Mouse (Mus musculus) neural tube, embryonic 13.5 days (tissue): ENCODE measurements around the gene Sbk3. TPM values are rescaled to one million over a fixed set of nuclear protein-coding genes. Genes with fewer than 3 reads are reported as not detected.
"Not testable (repeated sequence)": the region's sequence is repeated elsewhere in the genome, so short reads cannot be mapped to it uniquely, and the experiment has no call there.

Experiments used
- ATAC-seq: fragments of 200-750 bp; cut with Nextera tagmentation; 2 replicates; pipeline ENCODE4 v1.8.0; 2017; ENCODE audit warnings: low read depth, mild to moderate bottlenecking, moderate TSS enrichment, moderate library complexity
- H3K27ac ChIP-seq: fragments of 300-500 bp; sonication (generic); replicated peaks from 2 replicates; pipeline ENCODE4 v1.5.1; 2015; ENCODE audit warnings: moderate library complexity, mild to moderate bottlenecking, inconsistent platforms
- H3K27me3 ChIP-seq: fragments of 300-500 bp; sonication (generic); 2 replicates; pipeline ENCODE4 v1.6.1; 2015; ENCODE audit warnings: mild to moderate bottlenecking, inconsistent platforms
- H3K36me3 ChIP-seq: fragments of 300-500 bp; sonication (generic); 2 replicates; pipeline ENCODE4 v1.6.1; 2015; ENCODE audit warnings: mild to moderate bottlenecking, inconsistent platforms
- H3K4me1 ChIP-seq: fragments of 300-500 bp; sonication (generic); replicated peaks from 2 replicates; pipeline ENCODE4 v1.6.1; 2015; ENCODE audit warnings: inconsistent platforms
- H3K4me2 ChIP-seq: fragments of 300-500 bp; sonication (generic); 2 replicates; pipeline ENCODE4 v1.6.1; 2015; ENCODE audit warnings: inconsistent platforms, mild to moderate bottlenecking, moderate library complexity
- H3K4me3 ChIP-seq: fragments of 300-500 bp; sonication (generic); 2 replicates; pipeline ENCODE4 v1.5.1; 2015; ENCODE audit warnings: mild to moderate bottlenecking, inconsistent platforms
- H3K9ac ChIP-seq: fragments of 300-500 bp; sonication (generic); 2 replicates; pipeline ENCODE4 v1.6.1; 2015; ENCODE audit warnings: moderate library complexity, mild to moderate bottlenecking, inconsistent platforms
- H3K9me3 ChIP-seq: fragments of 300-500 bp; sonication (generic); 2 replicates; pipeline ENCODE4 v1.6.1; 2016; ENCODE audit warnings: inconsistent platforms
- WGBS: fragments of 180-500 bp; shearing (Covaris S2); methylation state at CpG from one replicate; pipeline ENCODE4 v1.1.7; 2015; 5-methylcytosine and 5-hydroxymethylcytosine counted together
- polyA plus RNA-seq: library from polyadenylated mRNA; unstranded; fragments of >200 nt; fragmentation: Nextera tagmentation; extraction: Ambion mirVana; gene quantifications from 2 replicates; pipeline ENCODE4 v1.2.1, GENCODE M21; 2015

Gene Sbk3
- polyA plus RNA-seq, 1 experiment from 2014 or later: 0.14 TPM

DNA sequence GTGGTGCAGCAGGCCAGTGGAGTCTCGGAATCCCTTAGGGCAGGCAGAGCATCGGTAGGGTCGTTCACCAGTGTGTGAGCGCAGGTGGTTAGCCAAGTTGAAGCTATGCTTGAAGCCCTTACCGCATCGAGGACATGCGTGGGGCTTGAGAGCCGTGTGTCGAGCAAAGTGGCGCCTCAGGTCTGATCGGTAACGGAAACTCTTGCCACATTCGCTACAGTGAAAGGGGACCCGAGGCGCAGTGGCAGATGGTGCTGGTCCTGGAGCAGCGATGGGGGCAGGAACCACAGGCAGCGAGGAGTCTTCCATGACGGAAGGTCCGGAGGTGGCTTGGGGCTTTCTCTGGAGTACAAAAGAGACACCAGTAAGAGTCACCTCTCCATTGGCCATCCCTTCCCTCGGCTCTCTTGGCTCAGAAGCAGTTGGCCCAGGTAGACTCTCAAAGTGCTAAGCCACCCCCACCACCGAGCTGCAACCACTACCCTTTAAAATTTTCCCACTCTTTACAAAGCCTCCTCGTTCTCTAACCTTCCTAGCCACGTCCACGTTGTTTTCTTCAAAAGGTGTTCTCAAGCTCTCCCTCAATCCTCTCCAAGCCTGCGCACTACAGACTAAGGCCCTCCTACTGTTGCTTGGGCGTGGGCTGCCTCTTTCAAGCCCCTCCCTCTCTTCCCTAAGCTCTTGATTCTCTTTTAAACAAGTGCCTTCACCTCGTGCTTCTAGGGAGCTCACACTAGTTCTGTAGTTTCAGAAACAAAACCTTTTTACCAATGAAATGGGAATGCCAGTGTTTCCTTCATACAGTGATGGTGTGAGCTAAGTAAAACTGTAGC lies 41.9 kb upstream of the Sbk3 start:
- Histone ChIP-seq H3K27ac (no peak overlapping the region), H3K4me2 (peak overlapping the region; percentile 58), H3K4me3 (peak overlapping the region; percentile 71), H3K27me3 (no peaks in the 10 kb centered on the region), H3K9ac (no peak overlapping the region), H3K36me3 (peaks cover 51% of the 10 kb centered on the region), H3K4me1 (peaks cover 11% of the 10 kb centered on the region), H3K9me3 (no peaks in the 10 kb centered on the region)
- no peak for ATAC-seq
- 92% methylated on average over 27 of the region's 27 CpGs for WGBS

DNA sequence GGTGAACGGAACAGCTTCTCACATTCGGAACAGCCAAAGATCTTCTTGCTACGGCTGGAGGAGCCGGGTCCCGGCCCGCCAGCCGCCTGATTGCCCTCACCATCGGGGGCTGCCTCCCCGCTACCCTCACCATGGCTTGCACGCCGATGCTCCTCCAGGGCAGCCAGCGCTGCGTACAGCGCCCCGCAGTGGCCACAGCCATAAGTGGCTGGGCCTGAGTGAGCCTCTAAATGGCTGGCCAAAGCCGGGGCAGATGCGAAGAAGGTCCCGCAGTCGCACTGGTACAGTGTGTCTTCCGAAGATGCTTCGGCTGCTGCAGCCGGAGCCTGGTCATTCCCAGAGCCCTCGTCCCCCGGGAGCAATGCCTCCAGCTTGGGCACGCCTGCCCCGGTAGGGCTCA lies 37.3 kb upstream of the Sbk3 start:
- no peaks in the 10 kb centered on the region for H3K27me3 ChIP-seq
- WGBS: 94% methylated on average over 26 of the region's 26 CpGs
- H3K4me1 ChIP-seq: peaks cover 2% of the 10 kb centered on the region; the same call in 1 of the 2 replicates
- no peak overlapping the region for H3K4me3 ChIP-seq
- no peak overlapping the region for H3K9ac ChIP-seq
- ATAC-seq: no peak
- no peak overlapping the region for H3K4me2 ChIP-seq
- H3K36me3 ChIP-seq: peaks cover 70% of the 10 kb centered on the region
- no peaks in the 10 kb centered on the region for H3K9me3 ChIP-seq
- H3K27ac ChIP-seq: no peak overlapping the region

DNA sequence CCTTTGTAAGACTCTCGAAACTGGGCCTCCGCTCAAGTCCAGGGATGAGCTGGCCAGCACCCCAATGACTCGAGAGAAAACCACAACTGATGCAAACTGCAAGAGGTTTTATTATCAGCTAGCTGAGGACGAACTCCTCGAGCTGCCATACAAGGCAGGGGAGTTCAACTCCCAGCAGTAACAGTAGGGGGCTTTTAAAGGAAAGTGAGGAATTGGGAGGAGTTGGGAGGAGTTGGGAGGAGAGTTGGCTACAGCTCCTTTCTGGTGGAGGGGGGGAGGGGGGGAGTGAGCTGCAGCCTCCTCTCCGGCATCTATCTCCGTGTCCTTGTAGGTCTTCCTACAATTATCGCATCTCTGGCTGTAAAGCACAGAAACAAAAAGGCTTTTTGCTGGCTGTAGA lies 31.9 kb upstream of the Sbk3 start:
- not testable (repeated sequence) for H3K4me2 ChIP-seq

DNA sequence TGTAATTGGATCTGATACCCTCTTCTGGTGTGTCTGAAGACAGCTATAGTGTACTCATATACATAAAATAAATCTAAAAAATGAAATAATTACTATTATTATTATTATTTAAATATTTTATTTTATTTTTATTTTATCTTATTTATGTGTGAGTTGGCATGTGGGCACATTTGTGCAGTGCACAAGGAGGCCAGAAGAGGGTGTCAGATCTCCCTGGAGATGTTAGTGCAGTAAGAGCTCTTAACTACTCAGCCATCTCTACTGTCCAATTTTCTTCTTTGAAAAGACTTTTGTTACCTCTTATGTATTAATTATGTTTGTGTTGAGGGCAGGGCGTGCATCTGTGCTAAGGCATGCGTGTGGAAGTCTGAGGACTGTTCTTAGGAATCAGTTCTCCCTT lies 28.9 kb upstream of the Sbk3 start:
- no peak overlapping the region for H3K9ac ChIP-seq
- no peak overlapping the region for H3K4me2 ChIP-seq
- no peaks in the 10 kb centered on the region for H3K27me3 ChIP-seq
- no peaks in the 10 kb centered on the region for H3K36me3 ChIP-seq
- ATAC-seq: no peak
- no peak overlapping the region for H3K27ac ChIP-seq
- H3K4me1 ChIP-seq: peaks cover 13% of the 10 kb centered on the region
- H3K4me3 ChIP-seq: no peak overlapping the region
- no peaks in the 10 kb centered on the region for H3K9me3 ChIP-seq
- 64% methylated on average over 2 of the region's 2 CpGs for WGBS

More for the DNA sequence above, 31.9 kb upstream of the Sbk3 start:
- not testable (repeated sequence) for H3K4me3 ChIP-seq, H3K4me1 ChIP-seq, H3K27ac ChIP-seq, H3K9ac ChIP-seq, H3K9me3 ChIP-seq, H3K27me3 ChIP-seq, ATAC-seq
- H3K36me3 ChIP-seq: peaks cover 19% of the 10 kb centered on the region
- 60% methylated on average over 8 of the region's 8 CpGs for WGBS

DNA sequence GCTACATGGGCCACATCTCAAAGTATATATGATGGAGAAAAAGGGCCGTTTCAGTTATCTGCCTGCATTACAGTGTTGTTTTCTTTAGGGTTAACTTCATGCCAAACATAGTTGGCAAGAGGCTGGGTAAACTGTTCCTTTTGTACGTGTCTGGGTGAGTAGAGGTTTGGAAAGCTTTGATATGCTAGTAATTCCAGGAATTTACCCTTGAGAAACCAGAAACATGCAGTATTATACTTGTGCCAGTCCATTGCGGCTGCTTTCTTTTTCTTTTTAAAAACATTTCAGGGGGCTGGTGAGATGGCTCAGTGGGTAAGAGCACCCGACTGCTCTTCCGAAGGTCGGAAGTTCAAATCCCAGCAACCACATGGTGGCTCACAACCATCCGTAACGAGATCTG lies 26.0 kb upstream of the Sbk3 start:
- Histone ChIP-seq H3K4me3 (peak overlapping the region; percentile 75), H3K27me3 (peaks cover 13% of the 10 kb centered on the region), H3K9me3 (no peaks in the 10 kb centered on the region), H3K4me2 (peak overlapping the region; percentile 68), H3K9ac (peak overlapping the region; percentile 95), H3K4me1 (peaks cover 40% of the 10 kb centered on the region), H3K27ac (peak overlapping the region; percentile 85), H3K36me3 (peaks cover 25% of the 10 kb centered on the region)
- 72% methylated on average over 8 of the region's 8 CpGs for WGBS
- no peak for ATAC-seq

DNA sequence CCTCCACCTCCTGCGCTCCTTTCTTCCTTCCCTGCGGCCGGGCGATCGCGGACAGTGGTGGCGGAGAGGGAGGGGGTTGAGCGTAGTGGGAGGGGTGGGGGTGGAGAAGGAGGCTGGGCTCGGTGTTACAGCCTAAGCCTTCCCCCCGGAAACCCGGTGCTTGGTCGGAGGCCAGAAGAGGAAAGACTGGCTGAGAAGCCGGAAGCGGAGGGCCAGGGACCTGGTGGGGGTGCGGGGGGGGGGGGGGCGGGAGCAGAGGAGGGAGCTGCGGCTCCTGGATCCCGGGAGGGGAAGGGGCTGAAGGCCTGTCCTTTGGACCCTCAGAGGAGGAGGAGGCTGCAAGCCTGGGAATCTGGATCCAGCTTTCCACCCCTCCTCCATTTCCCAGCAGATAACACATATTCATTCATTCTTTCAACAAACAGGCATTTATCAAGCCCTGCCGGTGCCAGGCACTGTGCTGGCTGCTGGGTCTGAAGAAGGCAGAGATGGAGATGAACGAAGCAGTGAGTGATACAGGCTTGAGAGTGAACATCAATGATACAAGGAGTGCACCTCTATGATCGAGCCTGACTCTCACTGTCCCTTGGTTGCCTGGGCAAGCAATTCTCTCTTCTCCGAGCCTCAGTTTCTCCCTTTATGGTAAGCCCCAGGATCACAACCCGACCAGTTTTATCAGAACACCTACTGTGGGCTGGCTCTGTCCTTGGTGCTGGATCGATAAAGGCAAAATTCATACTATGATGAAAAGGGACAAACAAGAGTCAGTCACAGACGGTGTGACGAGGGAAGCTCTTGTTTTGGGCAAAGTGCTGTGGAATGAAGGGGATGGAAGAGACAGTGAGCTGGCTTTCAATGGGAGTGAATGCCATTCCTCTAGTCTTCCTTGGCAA lies 25.3 kb upstream of the Sbk3 start, which contains the start of gene Zfp579:
Zfp579 (minus strand) TSS at position 156 of the 893 bp plus-strand sequence.
- H3K36me3 ChIP-seq: peaks cover 32% of the 10 kb centered on the region
- H3K27me3 ChIP-seq: peaks cover 13% of the 10 kb centered on the region
- ATAC-seq: peak; percentile 86
- H3K4me1 ChIP-seq: peaks cover 40% of the 10 kb centered on the region
- no peaks in the 10 kb centered on the region for H3K9me3 ChIP-seq
- H3K4me2 ChIP-seq: peak within 1 kb of the TSS; percentile 68
- H3K9ac ChIP-seq: peak within 1 kb of the TSS; percentile 95
- peak within 1 kb of the TSS; percentile 75 for H3K4me3 ChIP-seq
- WGBS: 6% methylated on average over 23 of the region's 26 CpGs
- peak within 1 kb of the TSS; percentile 85 for H3K27ac ChIP-seq

DNA sequence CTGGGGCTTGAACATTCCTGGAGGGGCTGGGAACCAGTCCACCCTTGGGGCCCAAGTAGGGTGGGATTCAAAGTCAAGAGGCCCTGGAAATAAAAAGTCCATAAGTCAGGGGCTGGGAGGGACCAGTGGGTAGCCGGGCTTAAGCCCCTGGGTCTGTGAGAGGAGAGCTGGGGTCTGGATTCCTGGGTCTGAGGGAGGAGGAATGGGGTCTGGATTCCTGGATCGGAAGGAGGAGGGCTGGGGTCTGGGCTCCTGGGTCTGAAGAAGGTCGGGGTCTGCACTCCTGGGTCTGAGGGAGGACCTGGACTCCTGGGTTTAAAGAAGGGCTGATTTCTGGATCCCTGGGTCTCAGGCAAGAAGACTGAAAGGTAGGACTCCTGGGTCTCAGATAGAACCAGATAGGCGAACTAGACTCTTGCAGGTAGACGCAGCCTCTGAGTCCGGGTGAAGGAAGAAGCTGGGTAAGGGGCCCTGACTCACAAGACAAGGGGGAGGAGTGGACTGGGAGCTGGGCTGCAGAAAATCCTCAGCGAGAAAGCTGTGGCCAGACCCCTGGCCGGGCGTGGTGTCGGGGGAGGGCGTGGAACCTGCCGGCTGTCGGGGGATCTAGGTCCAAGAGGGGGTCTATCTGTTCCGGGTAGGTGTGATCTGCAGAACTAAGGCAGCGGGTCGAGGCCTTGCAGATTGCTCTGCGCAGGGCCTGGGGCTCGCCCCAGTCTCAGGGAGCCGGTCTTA lies 24.5 kb upstream of the Sbk3 start:
- peak overlapping the region; percentile 68 for H3K4me2 ChIP-seq
- H3K4me1 ChIP-seq: peaks cover 40% of the 10 kb centered on the region
- peak overlapping the region; percentile 85 for H3K27ac ChIP-seq
- ATAC-seq: peak; percentile 73
- peak overlapping the region; percentile 95 for H3K9ac ChIP-seq
- peaks cover 40% of the 10 kb centered on the region for H3K36me3 ChIP-seq
- 7% methylated on average over 19 of the region's 19 CpGs for WGBS
- peaks cover 13% of the 10 kb centered on the region for H3K27me3 ChIP-seq
- no peaks in the 10 kb centered on the region for H3K9me3 ChIP-seq
- peak overlapping the region; percentile 75 for H3K4me3 ChIP-seq

DNA sequence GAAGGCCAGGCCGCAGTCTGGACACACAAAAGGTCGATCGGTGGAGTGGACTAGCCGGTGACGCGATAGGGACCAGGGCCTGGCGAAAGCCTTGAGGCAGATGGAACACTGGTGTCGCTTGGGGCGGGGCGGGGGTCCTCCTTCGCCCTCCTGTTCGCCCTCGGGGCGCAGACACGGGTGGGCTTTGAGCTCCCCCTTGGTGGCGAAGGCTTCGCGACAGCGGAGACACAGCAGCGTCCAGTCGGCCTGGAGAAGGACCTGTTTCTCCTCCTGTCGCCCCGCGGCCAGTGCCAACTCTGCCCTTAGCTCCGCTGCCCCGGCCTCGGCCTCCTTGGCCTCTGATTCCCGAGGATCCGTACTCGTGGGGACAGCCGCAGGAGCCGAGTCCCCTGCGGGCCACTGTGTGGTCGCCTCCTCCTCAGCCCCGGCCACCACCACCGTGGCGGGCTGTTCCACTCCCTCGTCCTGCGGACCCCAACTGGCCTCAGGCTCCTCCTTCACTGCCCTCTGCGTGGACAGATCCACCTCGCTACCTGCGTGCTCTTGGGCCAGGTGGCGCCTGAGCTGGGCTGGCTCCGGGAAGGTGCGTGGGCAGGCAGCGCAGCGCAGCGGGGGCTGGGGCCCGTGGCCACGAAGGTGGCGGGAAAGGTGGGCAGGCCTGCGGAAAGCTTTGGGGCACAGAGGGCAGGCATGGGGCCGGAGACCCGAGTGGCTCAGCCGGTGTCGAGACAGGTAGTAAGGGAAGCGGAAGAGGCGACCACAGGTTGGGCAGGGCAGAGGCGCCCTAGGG lies 23.2 kb upstream of the Sbk3 start:
- no peak overlapping the region for H3K27ac ChIP-seq
- peak overlapping the region; percentile 95 for H3K9ac ChIP-seq
- peaks cover 40% of the 10 kb centered on the region for H3K4me1 ChIP-seq
- H3K4me3 ChIP-seq: peak overlapping the region; percentile 75
- no peak for ATAC-seq
- no peaks in the 10 kb centered on the region for H3K9me3 ChIP-seq
- WGBS: 47% methylated on average over 59 of the region's 59 CpGs
- H3K36me3 ChIP-seq: peaks cover 42% of the 10 kb centered on the region
- H3K4me2 ChIP-seq: peak overlapping the region; percentile 68
- H3K27me3 ChIP-seq: peaks cover 13% of the 10 kb centered on the region

DNA sequence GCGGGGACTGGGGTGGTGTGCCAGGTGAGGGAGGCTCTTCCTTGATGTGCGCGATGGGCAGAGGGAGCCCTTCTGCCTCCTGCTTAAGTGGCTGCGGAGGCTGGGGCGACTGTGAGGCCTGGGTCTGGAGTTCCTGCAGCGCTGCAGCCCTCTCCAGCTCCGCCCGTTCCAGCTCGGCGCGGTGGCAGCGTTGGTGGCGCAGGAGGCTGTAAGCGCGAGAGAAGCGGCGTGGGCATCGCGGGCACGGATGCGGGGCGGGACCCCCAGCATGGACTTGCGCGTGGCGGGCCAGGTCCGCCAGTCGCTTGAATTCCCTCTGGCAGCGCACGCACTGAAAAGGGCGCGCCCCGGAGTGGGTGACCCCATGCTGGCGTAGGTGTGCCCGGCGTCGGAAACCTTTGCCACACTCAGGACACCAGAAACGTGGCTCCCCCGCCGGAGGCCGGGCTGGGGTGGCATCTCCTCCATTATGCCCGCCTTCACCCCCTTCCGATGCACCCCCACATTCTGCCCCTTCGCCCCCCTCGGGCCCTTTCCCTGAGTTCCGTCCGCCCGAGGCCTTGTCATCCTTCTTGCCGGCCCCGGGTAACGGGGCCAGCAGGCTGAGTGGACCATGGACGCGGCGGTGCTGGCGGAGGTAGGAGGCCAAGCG lies 22.5 kb upstream of the Sbk3 start:
- no peak for ATAC-seq
- Histone ChIP-seq H3K4me1 (peaks cover 40% of the 10 kb centered on the region), H3K9ac (peak overlapping the region; percentile 95), H3K36me3 (peaks cover 42% of the 10 kb centered on the region), H3K4me2 (peak overlapping the region; percentile 68), H3K4me3 (peak overlapping the region; percentile 75), H3K9me3 (no peaks in the 10 kb centered on the region), H3K27ac (no peak overlapping the region), H3K27me3 (peaks cover 13% of the 10 kb centered on the region)
- 24% methylated on average over 55 of the region's 55 CpGs for WGBS

DNA sequence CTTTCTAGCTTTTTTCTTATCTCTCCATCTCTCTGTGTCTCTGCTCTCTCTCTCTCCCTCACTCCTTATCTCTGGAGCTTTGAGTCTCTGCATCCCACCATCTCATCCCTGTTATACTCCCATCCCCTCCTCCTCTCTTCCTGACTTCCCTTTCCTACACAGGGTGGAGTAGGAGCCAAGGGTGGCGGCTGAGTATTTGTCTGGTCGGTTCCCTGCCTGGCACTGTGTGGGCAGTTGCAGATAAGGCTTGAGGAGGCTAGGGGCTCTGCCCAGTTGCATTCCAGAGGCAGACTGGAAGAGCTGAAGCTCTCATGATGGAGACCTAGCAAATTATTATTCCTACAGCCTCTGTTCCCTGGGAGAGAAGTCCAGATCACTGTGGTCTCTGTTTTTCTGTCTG lies 17.3 kb upstream of the Sbk3 start:
- peaks cover 30% of the 10 kb centered on the region for H3K36me3 ChIP-seq
- H3K4me3 ChIP-seq: no peak overlapping the region
- peaks cover under 1% of the 10 kb centered on the region; the same call in 1 of the 2 replicates for H3K27me3 ChIP-seq
- H3K27ac ChIP-seq: no peak overlapping the region
- no peak for ATAC-seq
- H3K9ac ChIP-seq: no peak overlapping the region
- H3K4me1 ChIP-seq: peaks cover 11% of the 10 kb centered on the region
- no peak overlapping the region for H3K4me2 ChIP-seq
- WGBS: 63% methylated on average over 2 of the region's 2 CpGs
- no peaks in the 10 kb centered on the region for H3K9me3 ChIP-seq

DNA sequence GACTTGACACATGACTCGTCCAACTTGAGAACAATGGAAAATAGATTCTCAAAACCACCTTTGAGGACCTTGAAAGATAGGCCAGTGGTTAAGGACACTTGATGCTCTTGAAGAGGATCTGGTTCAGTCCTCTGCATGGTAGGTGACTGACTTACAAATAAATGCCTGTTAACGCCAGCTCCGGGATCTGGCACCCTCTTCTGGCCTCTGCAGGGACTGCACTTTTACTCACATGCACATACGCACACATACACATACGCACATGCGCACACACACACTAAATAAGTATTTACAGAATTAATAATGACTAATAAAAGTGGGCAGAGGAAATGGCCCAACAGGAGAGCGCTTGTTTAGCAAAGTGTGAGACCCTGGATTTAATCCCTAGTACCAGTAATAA lies 5.9 kb upstream of the Sbk3 start:
- Histone ChIP-seq H3K27me3 (no peaks in the 10 kb centered on the region; the same call in 1 of the 2 replicates), H3K4me1 (no peaks in the 10 kb centered on the region), H3K9me3 (peaks cover 2% of the 10 kb centered on the region; the same call in 1 of the 2 replicates), H3K4me2 (no peak overlapping the region), H3K36me3 (no peaks in the 10 kb centered on the region), H3K27ac (no peak overlapping the region), H3K4me3 (no peak overlapping the region), H3K9ac (no peak overlapping the region)
- WGBS: 89% methylated on average over 7 of the region's 7 CpGs
- ATAC-seq: no peak
